Mouse (Mus musculus): ENCODE results near the gene Pacsin3. TPM values are rescaled to one million over a fixed set of nuclear protein-coding genes. Genes with fewer than 3 reads are reported as not detected.

Gene Pacsin3
- polyA plus RNA-seq, 1 experiment, result 0.47 TPM

GRCm38 (mm10) chr2:91300784-91301183, 45.0 kb downstream of the Pacsin3 start:
- TF ChIP-seq GATA1 (IDR thresholded peaks at IDR 0.05; ENCODE audit: borderline replicate concordance, low read length) (no peak), FLI1 (IDR thresholded peaks at IDR 0.05; ENCODE audit: low read length) (no peak)
- peaks cover 17% of the 10 kb centered on the region for H3K27me3 ChIP-seq (replicated peaks)
- no peak overlapping the region for H3K4me3 ChIP-seq (replicated peaks)
- H3K36me3 ChIP-seq (replicated peaks; ENCODE audit: low read length), result no peaks in the 10 kb centered on the region
- no peaks in the 10 kb centered on the region for H3K9me3 ChIP-seq
- H3K4me1 ChIP-seq, result peaks cover 21% of the 10 kb centered on the region

DNA sequence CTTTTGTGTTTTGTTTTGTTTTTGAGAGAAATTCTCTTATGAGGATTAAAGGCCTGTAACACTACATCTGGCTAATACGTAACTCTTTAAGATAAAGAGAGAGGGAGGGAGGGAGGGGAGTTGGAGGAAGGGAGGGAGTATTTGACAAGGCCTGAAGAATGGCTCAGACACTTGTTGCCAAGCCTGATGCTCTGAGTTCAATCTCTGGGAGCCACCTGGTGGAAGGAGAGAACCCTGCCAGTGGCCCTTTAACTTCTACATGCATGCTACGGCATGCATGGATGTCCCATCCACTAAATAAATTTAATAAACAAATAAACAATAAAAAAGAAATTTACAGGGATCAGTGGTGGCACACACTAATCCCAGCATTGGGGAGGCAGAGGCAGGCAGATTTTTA, 46.1 kb downstream of the Pacsin3 start:
- Histone ChIP-seq H3K9me3 (no peaks in the 10 kb centered on the region), H3K27me3 (replicated peaks) (peaks cover 17% of the 10 kb centered on the region), H3K4me3 (replicated peaks) (no peak overlapping the region), H3K4me1 (peaks cover 25% of the 10 kb centered on the region), H3K36me3 (replicated peaks; ENCODE audit: low read length) (no peaks in the 10 kb centered on the region)
- TF ChIP-seq FLI1 (IDR thresholded peaks at IDR 0.05; ENCODE audit: low read length) (no peak), GATA1 (IDR thresholded peaks at IDR 0.05; ENCODE audit: borderline replicate concordance, low read length) (no peak)

DNA sequence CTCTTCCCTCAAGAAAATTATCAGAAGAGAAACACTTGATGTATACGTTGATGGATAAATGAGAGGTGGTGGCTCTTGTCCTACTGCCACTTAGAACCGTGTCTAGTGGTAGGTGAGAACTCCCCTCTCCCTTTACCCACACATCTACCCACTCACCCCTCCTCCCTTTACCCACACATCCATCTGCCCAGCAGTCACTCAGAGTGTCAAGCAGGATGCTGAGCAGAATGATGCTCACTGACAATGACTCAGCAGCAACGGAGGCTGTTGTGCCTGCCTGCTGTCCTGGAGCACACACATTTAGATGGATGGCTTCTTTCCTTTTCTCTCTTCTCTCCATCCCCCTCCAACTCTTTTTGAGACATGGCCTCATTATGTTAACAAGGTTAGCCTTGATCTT, 47.1 kb downstream of the Pacsin3 start:
- peaks cover 24% of the 10 kb centered on the region for H3K27me3 ChIP-seq (replicated peaks)
- peaks cover 25% of the 10 kb centered on the region for H3K4me1 ChIP-seq
- TF ChIP-seq FLI1 (IDR thresholded peaks at IDR 0.05; ENCODE audit: low read length), result no peak
- TF ChIP-seq GATA1 (IDR thresholded peaks at IDR 0.05; ENCODE audit: borderline replicate concordance, low read length), result no peak
- H3K9me3 ChIP-seq, result no peaks in the 10 kb centered on the region
- H3K4me3 ChIP-seq (replicated peaks), result peak overlapping the region; percentile 53
- no peaks in the 10 kb centered on the region for H3K36me3 ChIP-seq (replicated peaks; ENCODE audit: low read length)

DNA sequence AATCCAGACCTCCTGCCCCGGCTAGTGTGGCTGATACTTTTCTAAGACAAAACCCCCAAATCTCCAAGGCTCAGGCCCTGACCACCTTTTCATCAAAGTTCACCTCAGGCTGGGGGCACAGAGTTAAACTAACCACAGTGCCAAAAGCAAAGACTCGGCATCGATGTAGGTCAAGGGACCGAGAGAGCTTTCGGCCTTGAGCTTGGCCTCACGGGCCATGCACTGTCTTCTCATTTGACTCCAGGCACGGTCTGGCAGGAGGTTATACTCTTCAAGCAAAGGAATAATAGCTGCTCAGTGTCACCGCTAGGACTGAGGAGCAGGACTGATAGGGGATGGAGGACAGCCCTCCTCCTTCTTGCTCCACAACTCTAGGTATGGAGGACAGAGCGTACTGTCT, 50.2 kb downstream of the Pacsin3 start:
- no peaks in the 10 kb centered on the region for H3K36me3 ChIP-seq (replicated peaks; ENCODE audit: low read length)
- peaks cover 31% of the 10 kb centered on the region for H3K4me1 ChIP-seq
- peaks cover 26% of the 10 kb centered on the region for H3K27me3 ChIP-seq (replicated peaks)
- H3K9me3 ChIP-seq, result no peaks in the 10 kb centered on the region
- H3K4me3 ChIP-seq (replicated peaks), result no peak overlapping the region
- TF ChIP-seq GATA1 (IDR thresholded peaks at IDR 0.05; ENCODE audit: borderline replicate concordance, low read length) (no peak), FLI1 (IDR thresholded peaks at IDR 0.05; ENCODE audit: low read length) (no peak)

GRCm38 (mm10) chr2:91306589-91306988, 50.8 kb downstream of the Pacsin3 start:
- Histone ChIP-seq H3K36me3 (replicated peaks; ENCODE audit: low read length) (no peaks in the 10 kb centered on the region), H3K4me1 (peaks cover 31% of the 10 kb centered on the region), H3K4me3 (replicated peaks) (no peak overlapping the region), H3K27me3 (replicated peaks) (peaks cover 26% of the 10 kb centered on the region), H3K9me3 (no peaks in the 10 kb centered on the region)
- TF ChIP-seq GATA1 (IDR thresholded peaks at IDR 0.05; ENCODE audit: borderline replicate concordance, low read length) (no peak), FLI1 (IDR thresholded peaks at IDR 0.05; ENCODE audit: low read length) (no peak)

DNA sequence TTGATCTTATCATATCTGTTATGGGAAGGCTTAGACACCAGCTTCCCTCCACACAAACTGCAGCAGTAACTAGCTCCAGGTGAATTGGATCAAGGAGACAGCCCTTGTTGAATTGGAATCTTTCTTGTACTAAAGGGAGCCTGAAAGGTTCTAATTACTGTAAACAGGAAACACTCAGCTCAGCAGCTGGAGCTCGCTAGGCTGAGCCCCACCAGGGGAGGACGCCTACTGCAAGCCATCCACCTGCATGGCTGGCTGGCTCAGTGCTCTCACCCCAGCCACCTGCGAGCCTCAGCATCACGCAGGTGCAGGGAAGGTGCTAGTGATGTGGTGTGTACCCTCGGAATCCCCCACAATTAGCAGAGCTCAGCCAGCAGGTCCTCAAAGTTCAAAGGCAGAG, 52.9 kb downstream of the Pacsin3 start:
- TF ChIP-seq FLI1 (IDR thresholded peaks at IDR 0.05; ENCODE audit: low read length) (no peak), GATA1 (IDR thresholded peaks at IDR 0.05; ENCODE audit: borderline replicate concordance, low read length) (no peak)

GRCm38 (mm10) chr2:91309546-91309945, 53.8 kb downstream of the Pacsin3 start:
- TF ChIP-seq FLI1 (IDR thresholded peaks at IDR 0.05; ENCODE audit: low read length) (no peak), GATA1 (IDR thresholded peaks at IDR 0.05; ENCODE audit: borderline replicate concordance, low read length) (no peak)
- Histone ChIP-seq H3K4me1 (peaks cover 20% of the 10 kb centered on the region), H3K9me3 (no peaks in the 10 kb centered on the region), H3K36me3 (replicated peaks; ENCODE audit: low read length) (no peaks in the 10 kb centered on the region), H3K27me3 (replicated peaks) (peaks cover 21% of the 10 kb centered on the region), H3K4me3 (replicated peaks) (no peak overlapping the region)

More for the DNA sequence above, 52.9 kb downstream of the Pacsin3 start:
- Histone ChIP-seq H3K4me3 (replicated peaks) (peak overlapping the region; percentile 24), H3K27me3 (replicated peaks) (peaks cover 26% of the 10 kb centered on the region), H3K4me1 (peaks cover 23% of the 10 kb centered on the region), H3K36me3 (replicated peaks; ENCODE audit: low read length) (no peaks in the 10 kb centered on the region), H3K9me3 (no peaks in the 10 kb centered on the region)

DNA sequence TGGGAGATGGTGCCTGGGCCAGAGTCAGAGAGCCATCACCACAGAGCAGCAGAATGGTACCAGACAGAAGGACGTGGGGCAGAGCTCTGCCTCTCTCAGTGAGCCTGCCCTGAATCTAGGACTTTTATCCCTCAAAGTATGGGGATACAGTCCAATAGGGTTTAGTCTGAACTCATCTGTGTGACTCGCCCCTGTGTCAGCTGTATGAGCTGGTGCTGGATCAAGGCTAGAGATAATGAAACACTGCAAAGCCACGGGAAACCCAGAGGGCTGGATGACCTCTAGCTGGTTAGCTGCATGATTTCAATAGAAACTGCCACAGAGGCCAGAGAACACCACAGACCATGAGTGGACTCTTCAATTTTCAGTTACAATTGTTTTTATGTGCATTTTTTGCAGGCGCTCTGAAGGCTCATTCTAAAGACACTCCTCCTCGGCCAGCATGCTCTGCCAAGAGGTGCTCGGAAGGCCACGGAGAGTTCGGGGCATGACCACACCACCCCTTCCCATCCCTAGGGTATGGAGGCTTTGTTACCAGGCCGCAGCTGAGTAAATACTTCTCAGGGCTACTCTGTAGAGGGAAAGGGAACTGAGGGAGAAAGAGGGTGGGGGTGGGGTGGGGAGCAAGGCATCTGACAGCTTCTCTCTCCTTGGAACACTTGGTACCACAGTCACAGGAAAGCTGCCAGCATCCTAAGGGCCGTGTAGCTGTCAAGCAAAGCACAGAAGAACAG, 57.0 kb downstream of the Pacsin3 start:
- H3K9me3 ChIP-seq, result peaks cover 4% of the 10 kb centered on the region; the same call in 1 of the 2 replicates
- no peak overlapping the region for H3K4me3 ChIP-seq (replicated peaks)
- H3K4me1 ChIP-seq, result peaks cover 13% of the 10 kb centered on the region
- no peaks in the 10 kb centered on the region for H3K36me3 ChIP-seq (replicated peaks; ENCODE audit: low read length)
- no peak for TF ChIP-seq GATA1 (IDR thresholded peaks at IDR 0.05; ENCODE audit: borderline replicate concordance, low read length)
- TF ChIP-seq FLI1 (IDR thresholded peaks at IDR 0.05; ENCODE audit: low read length), result no peak
- H3K27me3 ChIP-seq (replicated peaks), result peaks cover 6% of the 10 kb centered on the region

- Histone ChIP-seq H3K4me1 (peaks cover 7% of the 10 kb centered on the region; the same call in 1 of the 2 replicates), H3K27me3 (replicated peaks) (peaks cover 2% of the 10 kb centered on the region), H3K4me3 (replicated peaks) (no peak overlapping the region), H3K36me3 (replicated peaks; ENCODE audit: low read length) (no peaks in the 10 kb centered on the region), H3K9me3 (peaks cover 4% of the 10 kb centered on the region; the same call in 1 of the 2 replicates)
- TF ChIP-seq GATA1 (IDR thresholded peaks at IDR 0.05; ENCODE audit: borderline replicate concordance, low read length) (no peak), FLI1 (IDR thresholded peaks at IDR 0.05; ENCODE audit: low read length) (no peak)
Measured at GRCm38 (mm10) chr2:91314184-91314583, 58.4 kb downstream of the Pacsin3 start.

Other genes starting within 250 kb of the Pacsin3 start
- 6.0 and 10.3 TPM in 2 replicates for gene Rapsn, start 220.3 kb upstream of the Pacsin3 start, polyA plus RNA-seq (2012; ENCODE audit: insufficient read depth, low replicate concordance)
- gene Psmc3, start 201.9 kb upstream of the Pacsin3 start, polyA plus RNA-seq (2012; ENCODE audit: insufficient read depth, low replicate concordance), result 29.3 and 127 TPM in 2 replicates
- gene Slc39a13, start 185.5 kb upstream of the Pacsin3 start, polyA plus RNA-seq (2012; ENCODE audit: insufficient read depth, low replicate concordance), result 28.0 and 30.3 TPM in 2 replicates
- gene Spi1, start 173.6 kb upstream of the Pacsin3 start, polyA plus RNA-seq (2012; ENCODE audit: insufficient read depth, low replicate concordance), result 24.1 and 123 TPM in 2 replicates
- 0.20 TPM in 1 of 2 replicates, not detected in the other for gene Mybpc3, start 137.8 kb upstream of the Pacsin3 start, polyA plus RNA-seq (2012; ENCODE audit: insufficient read depth, low replicate concordance)
- 8.8 and 14.6 TPM in 2 replicates for gene Madd, start 72.1 kb upstream of the Pacsin3 start, polyA plus RNA-seq (2012; ENCODE audit: insufficient read depth, low replicate concordance)
- gene Nr1h3, start 53.1 kb upstream of the Pacsin3 start, polyA plus RNA-seq (2012; ENCODE audit: insufficient read depth, low replicate concordance), result 7.4 TPM in 1 of 2 replicates, not detected in the other
- gene Acp2, start 53.1 kb upstream of the Pacsin3 start, polyA plus RNA-seq (2012; ENCODE audit: insufficient read depth, low replicate concordance), result 5.2 and 6.5 TPM in 2 replicates
- gene Ddb2, start 19.0 kb upstream of the Pacsin3 start, polyA plus RNA-seq (2012; ENCODE audit: insufficient read depth, low replicate concordance), result 0.57 TPM in 1 of 2 replicates, not detected in the other
- 19.6 and 28.6 TPM in 2 replicates for gene Arfgap2, start 9.0 kb downstream of the Pacsin3 start, polyA plus RNA-seq (2012; ENCODE audit: insufficient read depth, low replicate concordance)
- gene 1110051M20Rik, start 188.8 kb downstream of the Pacsin3 start, polyA plus RNA-seq (2012; ENCODE audit: insufficient read depth, low replicate concordance), result 1.5 and 2.6 TPM in 2 replicates
- gene Lrp4, start 201.6 kb downstream of the Pacsin3 start, polyA plus RNA-seq (2012; ENCODE audit: insufficient read depth, low replicate concordance), result 0.16 TPM in 1 of 2 replicates, not detected in the other

All from megakaryocyte, embryonic 14.5 days (primary cell).